Mouse (Mus musculus): Measurements from ENCODE around the gene Gpm6a.
A peak's percentile ranks its signal among the peaks of the same experiment; 100 is the strongest.

Gpm6a gene

DNA sequence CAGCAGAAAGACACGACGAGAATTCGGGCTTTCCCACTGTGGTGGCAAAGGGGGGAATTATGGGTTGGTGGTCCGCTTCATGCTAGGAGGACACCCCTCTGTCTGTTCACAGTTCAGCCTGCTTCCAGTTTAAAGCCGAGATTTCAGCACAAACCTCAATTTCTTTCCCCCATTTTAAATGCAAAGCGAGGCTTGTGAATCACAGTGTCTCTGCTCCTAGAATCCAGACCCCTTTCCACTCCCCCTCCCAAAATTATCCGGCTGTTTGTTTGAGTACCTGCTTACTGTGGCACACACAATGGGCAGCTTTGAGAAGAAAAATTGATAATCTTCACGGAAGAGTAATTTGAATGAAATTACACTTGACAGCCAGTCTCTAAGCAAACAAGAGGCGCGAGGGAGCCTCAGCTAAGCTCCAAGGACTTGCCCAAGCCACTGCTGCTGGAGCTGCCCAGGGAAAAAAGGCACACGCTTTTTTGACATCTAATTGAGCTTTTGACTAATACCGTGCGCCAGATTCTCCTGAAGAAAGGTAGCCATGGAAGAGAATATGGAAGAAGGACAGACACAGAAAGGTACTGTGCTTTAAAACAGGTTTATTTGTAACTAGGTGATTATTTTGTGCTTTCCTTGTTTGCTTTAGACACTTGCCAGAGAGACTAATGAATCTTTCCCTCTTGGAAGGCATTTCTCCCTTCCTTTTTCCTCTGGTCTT lies at the start of gene Gpm6a:
Gene Gpm6a (plus strand): TSS at position 103 of the 715 bp plus-strand sequence.
- peak; percentile 48 for DNase-seq (ENCODE audit: low spot score)

DNA sequence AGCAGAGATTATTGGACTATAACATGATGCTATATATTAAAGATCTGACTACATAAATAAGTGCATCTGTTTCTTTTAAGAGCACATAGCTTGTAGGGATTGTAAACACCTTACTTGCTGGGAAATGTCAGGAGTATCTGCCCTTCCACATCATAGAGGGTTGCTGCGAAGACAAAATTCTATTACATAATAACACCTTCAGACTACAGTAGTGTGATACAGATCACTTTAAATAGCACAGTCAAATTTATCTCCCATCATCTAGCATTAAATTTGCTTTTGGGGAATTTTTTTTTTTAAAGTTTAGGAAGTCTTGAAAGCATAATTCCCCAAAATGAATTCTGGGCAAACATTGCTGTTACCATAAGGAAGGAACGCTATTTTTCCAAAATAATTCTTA lies 41.8 kb upstream of the Gpm6a start:
- DNase-seq (ENCODE audit: low spot score): no peak

DNA sequence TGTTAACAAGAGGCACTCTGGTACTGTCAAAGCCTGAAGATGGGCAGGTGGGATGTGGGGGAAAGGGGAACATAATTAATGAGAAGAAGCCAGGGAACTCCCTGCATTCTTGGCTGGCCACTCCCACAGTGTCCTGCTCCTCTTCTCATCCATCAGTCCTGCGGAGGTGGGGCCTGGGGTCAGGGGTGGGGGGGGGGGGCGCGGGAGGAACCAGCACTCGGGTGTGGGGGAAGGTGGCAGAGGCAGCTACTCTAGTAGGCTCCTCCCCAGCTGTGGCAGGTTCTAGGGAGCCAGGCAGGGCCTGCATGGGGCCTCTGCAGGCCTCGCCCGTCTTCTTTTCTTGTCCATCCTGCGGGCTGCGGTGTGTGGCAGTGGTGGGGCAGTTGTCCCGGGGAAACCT lies 36.9 kb upstream of the Gpm6a start:
- no peak for DNase-seq (ENCODE audit: low spot score)

DNA sequence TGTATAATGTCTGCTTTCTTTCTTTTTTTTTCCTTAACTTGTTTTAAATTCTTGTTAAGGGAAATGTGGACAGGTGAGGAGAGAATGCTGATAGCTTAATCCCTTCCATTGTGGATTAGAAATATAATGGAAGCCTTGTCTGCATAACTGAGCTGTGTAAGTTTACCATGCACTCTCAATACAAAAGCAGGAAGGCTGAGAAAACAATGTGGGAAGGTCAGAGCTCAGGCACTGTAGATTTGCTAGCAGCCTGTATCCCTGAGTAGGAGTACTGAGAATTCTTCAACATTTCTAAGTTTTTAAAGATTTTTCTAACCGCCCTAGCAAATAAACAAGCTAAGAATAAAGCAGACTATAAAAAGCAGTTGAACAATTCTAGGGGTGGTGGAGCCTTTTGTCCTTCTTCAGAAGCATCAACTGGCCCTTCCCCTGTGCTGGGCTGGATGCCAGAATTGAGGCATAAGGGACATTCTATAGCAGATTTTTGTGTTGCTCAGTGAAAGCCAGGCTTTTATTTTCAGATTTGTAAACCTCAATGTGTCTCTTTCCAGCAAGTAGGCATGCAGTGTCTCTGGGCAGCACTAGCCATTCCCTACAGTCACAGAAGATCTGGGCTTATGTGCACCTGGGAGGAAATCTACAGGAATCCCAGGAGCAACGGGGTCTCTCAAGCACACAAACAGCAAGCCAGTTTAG lies 32.3 kb upstream of the Gpm6a start:
- DNase-seq (ENCODE audit: low spot score): no peak

DNA sequence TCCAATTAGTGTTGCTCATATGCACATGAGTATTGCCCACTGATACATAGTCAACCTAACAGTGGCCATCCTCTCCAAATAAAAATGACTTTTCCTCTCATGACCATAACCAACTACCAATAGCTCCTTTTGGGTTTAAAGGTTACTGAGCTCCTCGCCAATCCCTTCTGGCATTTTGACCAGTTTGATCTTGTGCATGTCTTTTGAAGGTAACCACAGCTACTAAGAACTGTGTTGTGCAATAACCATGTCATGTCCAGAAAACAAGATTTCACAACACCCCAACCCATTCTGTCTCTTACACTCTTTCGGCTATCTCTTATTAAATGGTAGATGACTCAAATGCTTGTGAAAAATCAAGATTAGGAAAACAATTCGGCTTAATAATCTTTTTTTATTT lies 29.7 kb upstream of the Gpm6a start:
- no peak for DNase-seq (ENCODE audit: low spot score)

DNA sequence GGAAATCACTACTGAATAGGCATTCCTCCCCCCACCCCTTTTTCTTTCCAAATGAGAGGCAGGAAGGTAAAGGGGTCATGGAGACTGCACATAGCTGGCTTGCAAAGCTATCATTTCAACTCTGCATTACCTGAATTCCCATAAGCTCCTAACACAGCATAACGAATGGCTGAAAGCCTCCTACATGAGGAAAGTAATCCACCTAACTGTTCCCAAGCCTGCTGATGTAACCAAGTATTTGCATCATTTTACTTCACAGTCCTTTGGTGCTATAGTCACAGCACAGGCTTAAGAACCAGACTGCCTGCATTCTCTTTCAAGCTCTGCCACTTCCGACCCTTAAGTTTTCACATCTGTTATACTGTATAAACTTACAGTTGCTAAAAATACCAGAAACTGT lies 22.3 kb upstream of the Gpm6a start:
- no peak for DNase-seq (ENCODE audit: low spot score)

DNA sequence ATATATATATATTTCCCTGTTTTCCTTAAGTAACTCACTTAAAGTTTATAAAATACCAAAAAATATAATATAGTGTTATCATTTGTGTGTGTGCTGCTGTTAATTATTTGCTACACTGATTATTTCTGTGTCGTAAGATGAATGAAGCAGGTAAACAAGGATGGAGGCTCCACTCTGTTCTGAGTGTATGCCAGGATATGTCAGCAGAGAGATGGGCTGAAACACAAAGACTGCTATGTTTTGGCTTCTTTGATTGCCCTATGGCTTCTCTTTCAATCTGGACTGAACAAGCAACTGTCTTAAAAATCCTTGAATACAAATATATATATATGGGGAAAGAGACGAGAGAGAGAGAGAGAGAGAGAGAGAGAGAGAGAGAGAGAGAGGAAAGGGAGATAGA lies 1.3 kb upstream of the Gpm6a start:
- DNase-seq (ENCODE audit: low spot score): no peak

DNA sequence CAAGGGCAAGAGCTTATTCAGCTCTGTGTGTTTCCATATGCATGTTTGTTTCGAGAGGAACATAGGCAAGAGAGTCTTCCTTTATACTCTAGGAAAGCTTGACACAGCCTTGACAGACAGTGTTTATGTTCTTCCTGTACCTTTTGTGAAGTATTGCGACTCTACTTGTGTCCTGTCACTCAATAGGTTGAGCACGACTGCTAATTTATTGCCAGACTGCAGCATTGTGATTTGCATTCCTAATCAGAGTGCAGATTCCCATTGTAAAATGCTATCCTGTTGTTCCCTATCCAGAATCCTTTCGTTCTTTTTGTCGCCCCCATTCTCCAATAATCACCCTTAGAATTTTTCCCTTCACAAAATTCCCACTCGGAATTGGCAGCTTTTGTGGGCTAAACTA lies 613 bp upstream of the Gpm6a start:
- peak; percentile 18 for DNase-seq (ENCODE audit: low spot score)

DNA sequence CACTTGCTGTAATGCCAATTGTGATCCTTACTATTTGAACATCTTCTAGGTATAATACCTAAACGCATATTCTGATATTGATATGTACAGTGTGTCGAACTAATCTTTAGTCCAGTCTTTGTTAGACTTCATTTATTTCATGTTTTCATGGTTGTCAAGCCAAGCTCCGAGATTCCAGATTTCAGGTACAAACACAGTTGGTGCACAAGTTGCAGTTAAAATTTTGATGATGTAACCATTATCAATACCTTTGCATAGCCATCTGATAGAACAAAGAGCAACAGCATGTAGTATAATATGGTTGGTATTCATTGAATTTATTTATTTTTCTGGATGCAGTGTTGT lies 785 bp downstream of the Gpm6a start:
- no peak for DNase-seq (ENCODE audit: low spot score)

DNA sequence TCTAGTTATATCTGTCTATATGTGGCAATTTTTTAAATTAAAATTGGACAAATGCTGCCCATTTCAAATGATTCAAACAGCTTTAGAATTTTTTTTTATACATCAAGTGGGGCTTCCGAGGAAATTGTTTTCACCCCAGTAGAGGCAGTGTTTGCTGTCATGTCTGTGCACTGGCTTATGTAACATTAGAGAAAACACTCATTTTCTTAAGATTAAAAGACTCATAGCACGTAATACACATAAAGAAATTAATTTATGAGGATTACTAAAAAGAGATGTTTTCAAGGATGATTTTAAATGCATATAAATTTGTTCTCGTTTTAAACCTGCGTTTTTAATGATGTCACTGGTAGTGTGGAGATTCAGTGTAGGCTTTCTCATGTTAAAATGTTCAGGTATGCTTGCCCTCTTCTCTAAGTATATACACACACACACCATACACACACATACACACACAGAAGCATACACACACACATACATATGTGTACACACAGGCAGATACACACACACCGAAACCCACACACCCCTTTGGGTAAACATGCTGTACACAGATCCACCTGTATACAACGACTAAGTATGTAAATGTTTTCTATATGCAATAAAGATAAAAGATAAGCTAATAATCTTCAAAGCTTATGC lies 1.4 kb downstream of the Gpm6a start:
- no peak for DNase-seq (ENCODE audit: low spot score)

DNA sequence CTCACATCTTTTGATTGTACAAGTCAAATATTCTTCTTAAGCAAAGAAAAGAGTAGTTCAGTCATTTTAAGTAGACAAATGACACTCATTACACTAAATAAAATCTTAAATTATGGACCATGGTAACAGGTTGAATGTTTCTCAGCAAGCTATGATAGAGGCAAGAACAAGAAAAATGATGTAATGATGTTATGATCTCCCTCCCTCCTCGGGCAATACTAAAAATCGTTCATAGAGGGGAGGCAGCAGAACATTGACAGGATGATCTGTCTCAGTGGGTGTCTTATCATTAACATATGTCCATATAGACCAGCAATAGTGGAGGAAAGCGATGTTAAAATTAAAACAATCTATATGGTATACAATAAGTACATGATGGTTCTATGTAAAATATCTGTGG lies 2.1 kb downstream of the Gpm6a start:
- DNase-seq (ENCODE audit: low spot score): peak; percentile 17

DNA sequence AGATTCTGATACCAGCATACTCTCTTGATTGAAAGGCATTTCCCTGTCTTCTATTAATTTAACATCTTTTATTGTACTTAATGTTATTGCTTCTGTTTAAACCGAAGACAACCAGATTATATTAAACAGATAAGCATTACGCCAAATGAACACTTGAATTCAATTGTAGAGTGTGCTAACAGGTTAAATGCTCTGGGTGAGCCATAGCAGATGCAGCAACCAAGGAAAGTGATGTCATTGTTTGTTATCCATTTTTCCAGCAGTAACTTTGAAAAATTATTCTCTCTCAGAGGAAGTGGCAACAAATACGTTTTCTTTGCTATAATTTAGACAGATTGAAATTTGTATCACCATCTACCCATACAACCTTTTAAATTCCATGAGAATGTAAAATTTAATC lies 2.9 kb downstream of the Gpm6a start:
- no peak for DNase-seq (ENCODE audit: low spot score)

DNA sequence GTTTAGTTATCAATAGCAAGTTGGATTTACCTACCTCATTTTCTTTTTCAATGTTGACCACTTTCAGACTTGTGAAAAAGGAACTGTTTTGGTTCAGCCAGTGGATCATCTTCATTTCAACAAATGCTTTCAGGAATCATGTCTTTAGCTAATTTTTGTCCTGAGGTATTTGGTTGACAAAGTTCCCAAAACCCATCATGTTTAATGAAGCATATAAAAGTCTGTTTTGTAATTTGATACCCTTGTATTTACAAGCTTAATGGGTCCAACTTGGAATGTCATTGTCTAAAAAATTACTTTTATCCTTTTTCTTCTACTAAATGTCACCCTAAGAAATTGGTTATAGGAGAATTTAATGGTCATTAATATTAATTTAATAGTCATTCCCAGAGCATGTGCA lies 6.9 kb downstream of the Gpm6a start:
- no peak for DNase-seq (ENCODE audit: low spot score)

DNA sequence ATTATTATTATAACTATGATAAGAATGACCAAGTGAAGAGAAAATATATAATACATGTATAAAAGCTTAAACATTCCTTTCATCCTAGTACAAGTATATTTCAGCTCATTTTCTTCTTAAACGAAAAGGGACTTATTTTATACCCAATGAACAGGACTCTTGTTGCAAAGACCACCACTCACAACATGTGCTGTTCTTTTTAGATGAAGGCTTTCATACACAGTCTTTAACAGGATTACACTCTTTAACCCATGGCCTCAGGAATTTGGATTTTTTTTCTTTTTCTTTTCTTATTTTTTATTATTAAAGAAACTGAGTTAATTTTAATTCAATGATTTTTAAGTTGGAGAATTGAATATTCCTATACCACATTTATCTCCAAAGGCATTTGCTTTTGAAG lies 20.4 kb downstream of the Gpm6a start:
- DNase-seq (ENCODE audit: low spot score): no peak

DNA sequence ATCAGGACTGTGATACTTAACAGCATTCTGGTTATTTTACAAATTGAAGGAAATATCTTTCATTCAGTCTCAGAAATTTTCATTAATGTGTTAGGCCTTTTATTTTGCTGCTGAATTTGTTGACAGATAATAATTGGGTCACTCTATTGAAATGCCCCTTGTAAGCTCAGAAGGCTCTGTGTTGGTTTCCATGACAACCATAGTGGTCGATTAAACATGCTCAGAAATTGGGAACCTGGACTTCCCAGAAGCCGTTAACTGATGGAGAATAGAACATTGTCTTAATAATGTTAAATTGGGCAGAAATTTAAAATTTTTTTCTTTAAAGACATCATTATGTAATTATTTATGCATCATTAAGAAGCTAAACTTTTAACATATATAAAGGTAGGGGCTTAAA lies 20.9 kb downstream of the Gpm6a start:
- DNase-seq (ENCODE audit: low spot score): no peak

DNA sequence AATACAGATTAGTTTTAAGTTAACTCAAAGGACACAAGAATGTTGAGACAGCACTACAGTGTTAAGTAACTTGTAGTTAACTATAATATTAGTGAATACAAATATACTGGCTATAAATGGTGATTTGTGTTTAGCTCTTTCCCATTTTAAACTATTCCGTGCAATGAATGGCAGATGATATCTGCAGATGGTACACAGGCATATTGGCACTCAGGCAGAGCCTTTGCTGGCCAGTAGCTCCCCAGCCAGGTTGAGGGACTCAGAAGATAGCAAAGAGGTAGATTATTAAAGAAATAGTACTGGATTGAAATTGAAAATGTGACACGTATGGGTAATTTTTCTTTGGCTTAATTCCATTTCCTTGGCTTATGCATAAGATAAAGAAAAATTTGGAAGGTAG lies 21.3 kb downstream of the Gpm6a start:
- no peak for DNase-seq (ENCODE audit: low spot score)

DNA sequence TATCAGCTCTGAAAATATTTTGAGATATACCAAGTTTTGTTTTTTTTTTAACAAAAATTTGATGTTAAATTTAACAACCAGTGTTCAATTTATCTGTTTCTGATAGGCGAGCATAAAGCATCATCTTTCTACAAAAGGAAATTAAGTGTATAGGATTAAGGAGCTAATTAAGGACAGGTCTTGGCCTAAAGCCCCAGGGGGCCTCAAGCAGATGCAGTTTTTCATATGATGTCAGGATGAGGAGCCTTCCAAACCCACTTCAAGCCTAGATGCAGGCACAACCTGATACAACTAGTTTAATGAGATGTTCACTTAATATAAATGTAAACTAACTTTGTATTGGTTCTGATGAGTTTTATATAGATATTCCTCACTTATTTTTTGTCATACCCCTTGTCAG lies 22.0 kb downstream of the Gpm6a start:
- DNase-seq (ENCODE audit: low spot score): no peak

DNA sequence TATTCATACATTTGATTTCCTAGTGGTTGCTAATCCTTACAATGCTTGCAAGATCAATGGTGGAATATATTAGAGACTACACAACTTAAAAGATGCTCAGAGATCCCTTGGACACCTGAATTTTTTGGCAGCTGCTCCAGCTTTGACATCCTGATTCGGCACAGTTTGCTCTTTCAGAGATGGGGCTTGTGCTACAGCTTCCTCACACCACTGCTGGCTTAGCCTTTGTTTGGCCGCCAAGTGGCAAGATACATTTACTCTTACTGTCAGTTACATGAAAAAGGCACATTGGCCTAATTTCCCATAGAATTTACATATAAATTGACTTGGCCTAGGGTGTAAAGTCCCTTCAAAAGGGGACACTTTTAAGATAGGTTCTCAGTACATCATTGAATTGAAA lies 32.1 kb downstream of the Gpm6a start:
- DNase-seq (ENCODE audit: low spot score): no peak

DNA sequence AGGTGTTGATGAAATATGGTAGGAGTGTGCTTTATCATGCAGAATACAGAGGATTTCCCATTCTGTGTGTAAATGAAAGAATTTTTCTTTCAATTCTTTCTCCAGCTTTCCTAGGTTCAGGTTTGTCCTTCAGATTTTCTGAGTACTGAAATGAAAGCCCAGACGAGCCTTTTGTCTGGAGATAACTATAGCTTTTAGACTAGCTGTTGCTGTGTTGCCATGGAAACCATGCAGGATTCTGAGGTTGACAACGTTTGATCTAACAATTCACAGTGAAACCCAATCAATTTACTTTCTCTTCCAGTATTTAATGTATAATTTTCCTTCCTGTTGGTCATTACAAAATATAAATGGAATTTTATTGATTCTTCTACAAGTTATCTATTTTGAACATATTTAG lies 34.5 kb downstream of the Gpm6a start:
- no peak for DNase-seq (ENCODE audit: low spot score)

DNA sequence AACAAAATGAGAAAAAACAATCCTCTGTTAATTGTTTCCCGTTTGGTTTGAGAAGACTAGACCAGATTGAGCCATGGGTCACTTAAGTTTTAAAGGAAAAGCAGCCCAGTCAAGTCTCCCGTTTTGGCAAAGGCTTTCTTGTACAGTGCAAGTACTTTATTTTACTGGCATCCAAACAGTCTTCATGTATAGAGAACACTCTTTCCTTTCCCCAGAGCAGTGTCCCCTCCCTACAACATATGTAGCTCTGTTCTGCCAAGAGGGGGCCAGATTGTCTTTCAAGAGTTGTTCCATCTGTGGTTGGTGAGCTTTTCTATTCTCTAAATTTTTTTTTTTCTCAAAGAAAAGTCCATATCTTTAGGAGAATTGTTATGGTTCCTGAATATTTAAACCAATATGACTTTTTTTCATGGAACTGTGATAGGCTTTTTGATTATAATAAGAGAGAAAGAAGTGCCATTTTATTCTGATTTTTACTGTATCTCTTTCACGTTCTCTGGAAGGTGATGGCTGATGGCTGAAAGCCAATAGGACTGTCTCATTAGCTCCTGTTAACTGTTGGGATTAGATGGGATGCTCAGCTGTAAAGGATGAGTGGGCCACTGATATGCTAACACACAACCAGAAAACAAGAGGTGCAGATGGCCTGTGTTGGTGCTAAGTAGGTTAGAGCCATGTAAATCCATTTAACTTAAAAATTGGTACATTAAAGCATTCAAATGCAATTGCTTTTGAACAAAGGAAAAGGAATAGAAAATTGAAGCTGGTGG lies 37.4 kb downstream of the Gpm6a start:
- peak; percentile 49 for DNase-seq (ENCODE audit: low spot score)

DNA sequence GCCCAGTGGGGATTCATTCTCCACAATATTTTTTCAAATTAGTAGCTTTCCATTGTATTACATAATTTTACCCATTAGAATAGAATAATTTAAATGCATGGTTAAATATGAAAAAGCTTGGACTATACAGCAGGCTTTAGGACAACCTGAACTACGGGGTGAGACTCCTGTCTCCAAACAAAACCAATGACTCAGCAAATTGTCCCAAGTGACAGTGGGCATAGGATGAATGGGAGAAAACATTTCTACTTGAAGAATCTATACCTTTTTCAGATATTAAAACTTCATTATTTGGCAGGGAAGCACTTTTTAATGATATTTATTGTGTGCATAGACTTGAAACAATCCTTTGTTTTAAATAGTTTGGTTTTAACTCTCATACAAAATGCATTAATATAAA lies 41.0 kb downstream of the Gpm6a start:
- no peak for DNase-seq (ENCODE audit: low spot score)

DNA sequence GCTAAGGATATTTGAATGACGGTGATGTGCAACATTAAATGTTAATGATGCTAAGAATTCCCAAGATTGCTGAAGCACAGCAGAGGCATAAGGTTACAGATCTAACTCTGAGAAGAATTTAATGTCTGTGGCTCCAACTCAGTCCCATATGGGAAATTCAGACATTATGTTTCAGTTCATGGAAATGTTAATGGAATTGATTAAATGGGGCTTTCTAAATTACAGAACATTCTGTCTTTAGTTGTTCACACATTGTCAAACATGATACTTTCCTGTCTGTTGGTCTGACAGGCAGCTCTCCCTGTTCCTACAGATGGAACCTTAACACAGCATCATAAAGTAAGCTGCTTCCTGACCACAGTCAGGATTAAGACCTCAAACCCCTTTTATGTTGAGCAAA lies 47.8 kb downstream of the Gpm6a start:
- no peak for DNase-seq (ENCODE audit: low spot score)

DNA sequence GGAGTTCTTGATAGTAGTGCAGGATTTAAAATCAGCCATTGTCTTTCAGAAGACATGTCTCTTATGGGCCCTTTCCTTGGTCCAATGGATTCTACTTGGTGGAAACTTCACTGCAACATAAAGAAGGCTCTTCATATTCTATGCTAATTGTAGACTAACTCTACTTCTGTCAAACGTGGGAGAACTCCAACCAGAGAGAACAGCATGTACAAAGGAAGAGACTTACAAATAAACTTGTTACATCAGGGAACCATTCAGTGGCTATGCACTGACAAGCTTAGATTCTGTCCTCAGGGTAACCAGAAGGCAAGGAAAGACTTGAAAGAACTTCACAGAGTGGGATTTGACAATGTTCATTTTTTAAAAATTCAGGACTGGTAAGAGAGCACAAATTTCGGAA lies 48.3 kb downstream of the Gpm6a start:
- no peak for DNase-seq (ENCODE audit: low spot score)

Data from layer of hippocampus, adult 11-12 months (tissue).